Mouse (Mus musculus) layer of hippocampus, adult 18-20 months (tissue): ENCODE measurements around the gene Nefh. TPM values are rescaled to one million over a fixed set of nuclear protein-coding genes. Genes with fewer than 3 reads are reported as not detected.
A peak's percentile ranks its signal among the peaks of the same experiment; 100 is the strongest.

Experiments used
- DNase-seq, 2 experiments: peaks; one replicate each; pipeline ENCODE4 v3.0.0; 2022; ENCODE audit warnings: low spot score in 2 of 2
- microRNA-seq, 2 experiments: library from miRNA; unstranded; fragments of <30 nt; microRNA quantifications; one replicate each; pipeline ENCODE4 v1.2.0; 2021
- total RNA-seq, 2 experiments: library from RNA; stranded (reverse); gene quantifications; 2 replicates each; pipeline ENCODE4 v1.2.3; 2021

The Nefh gene
- total RNA-seq, 2 experiments from 2014 or later = 43.1 to 44.6 TPM

DNA sequence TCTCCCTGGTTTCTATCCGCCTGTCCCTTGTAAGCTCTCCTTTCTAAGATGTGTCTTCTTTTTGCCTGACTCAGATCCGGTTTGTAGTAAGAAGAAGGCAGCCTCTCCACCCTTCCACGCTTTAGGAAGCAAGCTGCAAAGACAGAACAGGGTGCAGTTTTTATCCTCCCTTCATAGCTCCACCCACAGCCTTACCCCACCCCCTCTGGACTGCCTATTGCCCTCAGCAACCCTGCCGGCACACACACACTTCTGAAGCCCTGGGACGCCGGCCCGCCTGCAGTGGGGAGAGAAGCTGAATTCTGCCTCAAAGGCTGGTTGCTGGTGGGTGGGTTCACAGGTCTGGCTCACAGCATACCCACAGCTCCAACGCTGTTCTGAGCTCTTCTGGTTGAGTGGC is 6.1 kb upstream of the Nefh start:
- DNase-seq = no peak

DNA sequence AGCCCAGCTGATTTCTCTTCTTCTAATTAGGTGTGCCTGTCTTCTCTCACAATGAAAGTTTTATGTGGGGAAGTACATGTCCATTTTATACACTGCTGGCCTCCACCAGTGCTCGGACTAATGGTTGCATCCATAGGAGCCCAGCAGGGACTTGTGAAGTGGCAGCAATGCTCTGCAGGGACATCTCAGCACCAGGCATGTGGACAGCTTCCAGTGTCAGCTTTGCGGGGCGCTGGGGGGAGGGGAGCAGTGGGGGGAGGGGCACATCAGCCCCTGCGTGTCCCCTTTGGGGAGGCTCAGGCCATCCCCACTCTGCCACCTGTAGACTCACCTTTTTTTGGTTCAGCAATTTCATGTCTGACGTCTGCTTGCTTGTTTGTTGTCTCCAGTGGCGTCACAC is 5.5 kb upstream of the Nefh start:
- no peak for DNase-seq

DNA sequence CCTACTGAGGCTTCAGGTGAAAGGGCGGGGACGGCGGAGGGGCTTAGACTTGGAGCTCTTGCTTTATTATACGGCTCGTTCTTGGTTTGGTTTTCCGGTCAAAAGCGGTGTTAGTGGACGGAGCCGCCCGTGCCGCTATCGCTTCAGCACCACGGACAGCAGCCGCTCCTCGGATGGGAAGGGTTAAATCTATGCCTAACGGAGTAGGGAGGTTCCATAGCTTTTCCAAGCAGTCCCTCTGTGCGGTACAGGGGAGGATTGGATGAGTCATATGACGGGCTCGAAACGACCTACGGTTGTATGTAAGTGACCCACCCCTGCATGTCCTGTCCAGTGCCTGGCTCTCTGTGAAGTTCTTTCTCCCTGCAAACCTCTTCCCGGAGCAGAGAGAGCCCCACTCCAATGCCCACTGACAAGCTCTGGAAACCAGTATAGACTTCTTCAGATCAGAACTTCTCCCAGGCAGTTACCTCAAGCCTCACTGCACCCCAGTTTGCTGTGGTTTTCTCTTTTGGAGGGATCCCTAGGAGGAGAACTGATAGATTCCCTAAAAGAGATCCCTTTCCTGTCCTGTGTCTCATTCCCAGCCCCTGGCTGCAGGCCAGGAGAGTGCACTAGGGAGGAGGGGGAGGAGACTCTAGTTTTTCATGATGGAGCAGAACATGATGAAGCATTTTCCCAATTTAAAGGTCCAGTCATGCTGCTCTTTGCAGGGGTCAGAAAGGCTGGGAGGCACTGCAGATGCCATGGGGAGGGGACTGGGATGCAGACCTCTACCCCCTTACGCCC is 1.6 kb upstream of the Nefh start:
- DNase-seq = no peak

DNA sequence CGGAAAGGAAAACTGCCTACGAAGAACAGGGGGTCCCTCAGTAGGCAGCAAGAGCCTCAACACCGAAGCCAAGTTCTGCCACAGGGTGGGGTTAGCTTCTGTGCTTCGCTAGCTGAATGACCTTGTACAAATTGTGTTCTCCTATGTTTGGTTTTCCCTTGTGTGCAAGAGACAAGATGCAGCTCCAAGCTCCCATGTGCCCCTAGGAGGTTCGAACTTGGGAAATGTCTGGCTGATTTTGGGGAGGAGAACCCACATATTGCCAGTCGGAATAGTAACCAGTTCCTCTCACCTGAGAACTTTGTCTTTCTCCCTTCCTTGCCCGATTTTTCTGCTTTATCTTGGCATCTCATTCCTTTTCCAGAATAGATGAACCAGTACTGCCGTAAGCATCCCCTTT is 928 bp upstream of the Nefh start:
- no peak for DNase-seq

DNA sequence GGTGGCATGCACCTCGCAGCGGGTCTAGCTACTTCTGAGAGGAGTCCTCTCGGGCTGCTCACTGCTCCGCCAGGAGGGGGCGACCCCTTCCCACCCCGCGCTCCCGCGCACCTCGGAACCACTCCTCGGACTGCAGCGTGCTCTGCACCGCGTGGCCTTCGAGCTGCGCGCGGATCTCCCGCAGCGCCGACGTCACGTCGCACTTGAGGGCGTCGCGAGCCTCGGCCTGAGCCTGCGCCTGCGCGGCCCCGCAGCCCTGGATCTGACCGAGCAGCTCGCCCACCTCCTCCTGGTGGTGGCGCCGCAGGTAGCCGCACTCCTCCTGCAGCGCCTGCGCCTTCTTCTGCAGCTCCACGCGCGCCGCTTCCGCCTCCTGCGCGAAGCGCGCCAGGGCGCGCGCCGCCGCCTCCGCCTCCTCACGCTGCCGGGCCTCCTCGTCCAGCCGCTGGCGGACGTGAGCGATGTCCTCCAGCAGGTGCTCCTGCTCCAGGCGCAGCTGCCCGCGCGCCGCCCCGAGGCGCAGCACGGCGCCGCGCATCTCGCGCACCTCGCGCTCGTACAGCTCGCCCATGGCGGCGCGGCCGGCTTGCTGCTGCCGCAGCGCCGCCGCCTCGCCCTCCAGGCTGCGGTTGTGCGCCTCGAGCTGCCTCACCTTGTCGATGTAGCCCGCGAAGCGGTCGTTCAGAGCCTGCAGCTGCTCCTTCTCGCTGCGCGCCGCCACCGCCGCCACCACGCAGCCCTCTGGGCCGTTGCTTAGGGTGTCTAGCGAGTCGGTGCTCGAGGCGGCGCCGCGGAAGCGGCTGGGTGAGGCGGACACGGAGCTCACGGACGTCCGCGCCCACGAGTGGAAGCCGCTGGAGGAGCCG is 684 bp downstream of the Nefh start:
- peak; percentile 87 to 89 for DNase-seq

DNA sequence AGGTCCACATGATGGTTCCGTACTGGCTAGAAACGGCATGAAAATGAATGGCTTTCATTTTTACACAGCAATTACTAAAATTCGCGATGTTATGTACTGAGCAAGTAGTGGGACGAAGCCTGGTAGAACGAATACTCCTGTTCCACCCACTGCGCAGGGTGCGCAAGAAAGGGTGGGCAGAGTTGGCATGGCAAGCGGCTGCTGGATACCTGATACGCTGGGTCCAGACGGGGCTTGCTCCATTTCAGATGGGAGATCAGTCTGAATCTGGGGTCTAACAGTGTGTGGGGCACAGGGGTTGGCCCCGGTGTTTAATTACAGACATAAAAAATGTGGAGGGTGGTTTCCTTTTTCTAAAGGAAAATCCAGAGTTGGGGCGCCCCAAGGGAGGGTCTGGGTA is 1.3 kb downstream of the Nefh start:
- DNase-seq = no peak

DNA sequence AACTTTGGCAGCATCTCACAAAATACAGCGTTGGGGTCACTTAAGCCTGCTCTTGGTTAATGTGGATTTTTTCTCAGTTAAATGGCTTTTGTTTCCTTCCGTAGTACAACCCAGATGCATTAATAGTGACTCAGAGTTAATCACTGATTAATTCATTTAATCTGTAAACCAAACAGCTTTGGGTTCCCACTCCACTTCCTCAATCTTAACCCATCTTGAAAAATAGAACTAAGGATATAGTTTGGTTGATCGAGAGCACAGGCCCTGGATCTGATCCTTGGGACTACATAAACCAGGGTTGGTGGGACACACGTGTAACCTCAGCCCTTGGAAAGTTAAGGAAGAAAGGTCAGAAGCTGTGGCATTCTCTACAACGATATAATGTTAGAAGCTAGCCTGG is 11.6 kb downstream of the Nefh start:
- no peak for DNase-seq

DNA sequence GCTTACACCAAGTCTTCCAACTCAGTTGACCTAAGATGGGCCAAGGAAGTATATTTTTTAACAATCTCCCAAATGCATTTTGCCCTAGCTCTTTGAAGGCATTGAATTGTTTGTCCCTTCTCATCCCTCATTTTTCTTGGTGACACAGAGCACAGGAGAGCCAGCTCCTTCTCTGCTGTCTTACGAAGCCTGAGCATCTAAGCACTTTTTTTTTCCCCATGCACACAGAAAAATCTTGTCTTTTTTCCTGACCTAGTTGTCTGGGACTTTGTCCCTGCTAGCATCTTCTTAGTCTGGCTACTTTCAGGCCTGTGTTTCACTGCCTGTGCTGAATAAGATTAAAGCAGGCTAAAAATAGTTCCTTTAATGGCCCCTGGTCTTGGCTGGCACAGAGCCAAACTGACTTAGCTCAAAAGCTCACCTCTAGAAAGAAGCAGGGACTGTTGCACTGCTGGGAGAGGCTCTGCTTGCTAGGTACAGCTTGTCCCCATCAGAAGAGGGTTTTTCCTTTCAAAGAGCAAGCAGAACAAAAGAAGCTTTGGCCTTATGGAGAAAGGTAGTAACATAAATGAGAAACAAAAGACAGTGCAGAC is 16.8 kb downstream of the Nefh start:
- DNase-seq = no peak

DNA sequence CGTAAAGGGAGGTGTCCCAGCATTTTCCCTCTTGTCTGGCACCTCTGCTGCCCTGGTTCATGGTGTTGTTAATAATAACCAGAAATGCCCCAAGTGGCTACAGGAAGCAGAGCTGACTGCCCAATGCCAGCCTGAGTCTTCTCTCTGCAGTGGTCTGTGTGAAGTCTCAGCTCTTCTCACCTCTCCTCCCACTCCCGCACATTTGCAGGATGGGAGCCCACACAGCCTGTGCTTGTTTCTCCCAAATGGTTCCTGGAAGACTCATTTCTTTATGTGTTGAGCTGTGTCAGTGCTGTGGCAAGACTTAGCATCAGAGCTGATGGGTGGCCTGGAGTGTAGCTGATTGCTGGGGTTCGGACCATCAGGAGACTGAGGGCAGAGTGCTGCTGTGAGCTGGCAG is 20.6 kb downstream of the Nefh start:
- no peak for DNase-seq

DNA sequence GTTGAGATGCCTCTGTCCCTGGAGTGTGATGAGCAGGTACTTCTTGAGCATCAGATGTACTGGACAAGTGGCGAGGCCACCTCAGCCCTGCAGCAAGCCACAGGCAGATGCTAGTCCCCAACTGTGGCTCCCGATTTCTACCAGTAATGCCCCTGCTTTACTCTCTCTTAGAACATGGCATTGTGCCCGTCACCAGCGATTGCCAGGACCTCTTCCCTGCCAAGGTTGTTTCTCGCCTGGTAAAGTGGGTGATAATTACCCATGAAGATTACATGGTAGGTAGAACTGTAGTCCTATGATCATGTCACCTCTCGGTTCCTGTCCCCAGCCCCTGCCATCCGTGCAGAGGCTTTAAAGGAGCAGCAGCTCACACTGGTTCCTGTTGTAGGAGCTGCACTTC is 26.1 kb downstream of the Nefh start:
- no peak for DNase-seq

DNA sequence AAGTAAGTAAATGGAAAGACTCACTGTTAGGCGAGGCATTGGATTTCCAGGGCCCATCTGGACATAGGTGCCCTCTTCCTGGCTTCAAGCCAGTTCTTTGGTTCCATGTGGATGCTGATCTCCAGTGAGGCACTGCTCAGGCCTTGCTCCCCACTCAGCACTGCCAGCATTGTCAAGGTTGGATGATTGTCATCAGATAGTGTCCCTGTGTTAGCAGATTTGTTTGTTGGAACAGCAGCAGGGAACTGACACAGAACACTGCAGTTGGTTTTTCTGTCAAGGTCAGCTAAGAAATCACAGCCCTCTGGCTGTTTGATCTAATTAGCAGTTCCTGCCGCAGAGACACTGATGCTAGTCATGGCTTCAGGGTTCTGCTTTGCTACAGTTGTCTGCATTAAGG is 26.6 kb downstream of the Nefh start:
- DNase-seq = no peak

DNA sequence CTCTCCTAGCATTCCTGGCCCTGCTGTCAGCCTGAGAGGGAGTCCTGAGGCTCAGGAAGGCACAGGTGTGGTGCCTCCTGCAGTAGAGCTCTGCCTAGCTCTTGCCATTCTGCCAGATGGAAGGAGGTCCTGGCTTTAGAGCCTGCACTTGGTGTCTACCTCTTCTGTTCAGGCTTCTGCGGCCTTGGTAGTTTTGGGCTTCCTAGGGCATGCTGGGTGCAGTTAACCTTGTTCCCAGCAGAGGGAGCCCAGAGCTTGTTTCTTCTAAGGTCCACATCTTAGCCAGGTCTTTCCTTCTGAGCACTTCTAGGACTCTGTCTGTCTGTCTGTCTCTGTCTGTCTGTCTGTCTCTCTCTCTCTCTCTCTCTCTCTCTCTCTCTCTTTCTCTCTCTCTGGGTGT is 31.8 kb downstream of the Nefh start:
- peak in 1 of 2 experiments; percentile 77 for DNase-seq

DNA sequence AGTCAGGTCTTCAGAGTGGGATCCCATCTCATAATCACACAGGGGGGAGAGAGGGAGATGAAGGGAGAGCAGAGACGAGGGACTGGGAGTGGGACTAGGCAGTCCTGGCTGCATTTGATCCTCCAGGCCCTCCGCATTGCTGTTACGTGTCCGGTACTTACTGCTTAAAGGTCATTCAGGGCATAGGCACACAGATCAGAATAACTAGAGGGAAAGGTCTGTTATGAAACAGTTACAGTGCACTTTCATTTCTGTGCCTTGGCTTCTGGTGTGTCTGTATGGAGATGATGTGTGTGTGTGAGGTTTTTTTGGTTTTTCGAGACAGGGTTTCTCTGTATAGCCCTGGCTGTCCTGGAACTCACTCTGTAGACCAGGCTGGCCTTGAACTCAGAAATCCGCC is 41.6 kb downstream of the Nefh start:
- no peak for DNase-seq

DNA sequence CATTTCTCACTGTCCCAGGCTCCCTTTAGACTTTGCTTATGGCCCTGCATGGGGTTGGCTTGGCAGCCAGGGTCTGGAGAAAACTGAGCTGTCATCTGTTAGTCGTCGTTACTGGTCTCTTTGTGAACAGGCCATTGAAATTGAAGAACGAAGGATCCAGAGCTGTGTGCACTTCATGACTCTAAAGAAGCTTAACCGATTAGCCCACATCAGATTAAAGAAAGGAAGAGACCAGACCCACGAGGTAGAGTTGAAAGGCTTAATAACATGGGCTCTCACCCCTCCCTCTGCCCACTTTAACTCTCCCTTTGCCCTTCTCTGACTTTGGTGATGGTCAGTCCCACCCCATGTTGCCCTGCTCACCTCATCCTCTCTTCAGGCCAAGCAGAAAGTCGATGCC is 45.9 kb downstream of the Nefh start:
- no peak for DNase-seq

DNA sequence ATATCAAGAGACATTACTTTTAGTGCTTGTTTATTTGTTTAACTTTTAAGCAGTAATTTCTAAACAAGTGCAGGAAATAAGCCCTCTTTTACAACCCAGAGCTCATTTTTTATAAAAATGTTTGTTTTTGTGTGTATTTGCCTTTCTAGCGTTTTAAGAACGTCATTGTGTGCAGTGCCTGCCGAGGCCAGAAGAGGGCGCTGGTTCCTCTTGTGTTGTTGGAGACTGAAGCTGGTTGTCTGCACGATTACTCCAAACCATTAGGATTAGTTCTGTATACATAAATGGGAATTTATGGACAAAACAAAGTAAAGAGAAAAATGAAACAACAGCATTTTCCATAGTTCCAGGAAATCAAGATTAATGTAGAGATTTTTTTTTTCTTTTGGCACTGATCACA is 47.4 kb downstream of the Nefh start:
- DNase-seq = peak in 1 of 2 experiments; percentile 28

DNA sequence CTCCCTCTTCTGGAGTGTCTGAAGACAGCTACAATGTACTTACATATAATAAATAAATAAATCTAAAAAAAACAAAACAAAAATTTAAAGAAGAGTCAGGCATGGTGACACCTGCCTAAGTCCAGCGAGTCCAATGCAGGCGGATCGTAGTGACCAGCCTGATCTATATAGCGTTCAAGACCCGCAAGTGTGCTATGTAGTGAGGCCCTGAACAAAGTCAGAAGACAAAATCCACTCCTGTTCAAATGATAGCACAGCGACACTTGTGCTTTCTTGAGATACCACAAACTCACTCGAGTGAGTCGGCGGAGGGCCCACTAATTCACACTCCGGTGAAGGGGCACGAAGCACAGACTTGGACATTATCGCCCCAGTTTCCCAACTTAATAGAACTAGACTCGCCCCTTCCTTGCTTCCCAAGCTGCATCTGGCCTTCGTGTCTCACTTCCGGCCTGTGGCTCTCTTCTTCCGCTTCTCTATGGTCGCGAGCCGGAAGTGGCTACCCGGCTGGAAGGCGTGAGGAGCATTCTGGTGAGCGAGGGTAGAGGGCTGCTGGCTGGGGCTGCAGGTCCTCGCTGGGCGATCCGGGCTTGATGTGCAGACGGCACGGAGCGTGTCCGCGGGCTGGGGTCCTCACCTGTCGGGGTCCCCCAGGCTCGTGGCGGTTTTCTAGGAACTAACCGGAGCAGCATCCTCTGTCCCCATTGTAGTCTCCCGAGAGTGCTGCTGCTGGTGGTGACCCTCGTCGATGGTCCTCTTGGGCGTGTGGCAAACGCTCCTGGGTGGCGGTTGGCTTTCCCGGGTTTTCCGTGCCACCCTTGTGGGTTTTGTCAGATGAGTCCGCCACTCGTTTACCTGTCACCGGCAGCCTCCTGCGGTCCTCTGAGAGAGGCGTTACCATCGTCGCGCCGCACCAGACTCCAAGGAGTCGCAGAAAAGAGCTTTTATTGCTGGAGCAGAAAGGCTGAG is 52.7 kb downstream of the Nefh start, which contains the start of gene Thoc5:
Gene Thoc5 (plus strand): TSS at position 473 of the 969 bp plus-strand sequence.
- DNase-seq = peak; percentile 77 to 89

Small RNA genes within 50 kb of the gene (microRNA-seq; reads per million reads assigned to microRNA genes)
- gene Mir6918 = 0.59 to 1.2 reads per million in 2 experiments

Other genes with a start within 250 kb of the Nefh start
- 100 to 1,000 TPM; 372 to 389 TPM for gene Uqcr10, start 243.7 kb downstream of the Nefh start, total RNA-seq
- gene Zmat5, start 243.4 kb downstream of the Nefh start, total RNA-seq = 10 to 100 TPM; 32.4 to 34.4 TPM
- 100 to 1,000 TPM; 320 to 358 TPM for gene Cabp7, start 201.3 kb downstream of the Nefh start, total RNA-seq
- gene Nf2, start 98.5 kb downstream of the Nefh start, total RNA-seq = 10 to 100 TPM; 88.6 to 99.8 TPM
- 10 to 100 TPM; 90.6 to 97.0 TPM for gene Nipsnap1, start 74.1 kb downstream of the Nefh start, total RNA-seq
- 10 to 100 TPM; 37.1 to 37.2 TPM for gene Thoc5, start 52.7 kb downstream of the Nefh start, total RNA-seq
- 100 to 1,000 TPM; 155 TPM for gene Ap1b1, start 38.8 kb upstream of the Nefh start, total RNA-seq
- gene Rasl10a, start 110.1 kb upstream of the Nefh start, total RNA-seq = 100 to 1,000 TPM in 1 of 2 experiments, 10 to 100 TPM in 1; 88.1 to 109 TPM
- gene Gas2l1, start 117.3 kb upstream of the Nefh start, total RNA-seq = 100 to 1,000 TPM in 1 of 2 experiments, 10 to 100 TPM in 1; 96.6 to 106 TPM
- gene Rhbdd3, start 150.9 kb upstream of the Nefh start, total RNA-seq = 10 to 100 TPM; 20.8 to 21.8 TPM
- 100 to 1,000 TPM; 299 to 320 TPM for gene Ewsr1, start 151.2 kb upstream of the Nefh start, total RNA-seq
- 1 to 10 TPM; 3.3 to 3.7 TPM for gene Emid1, start 204.2 kb upstream of the Nefh start, total RNA-seq